Mouse (Mus musculus): ENCODE data around the gene Rfwd3. TPM values are rescaled to one million over a fixed set of nuclear protein-coding genes. Genes with fewer than 3 reads are reported as not detected.

The Rfwd3 gene
- 34.4 and 38.9 TPM in 2 replicates for polyA plus RNA-seq (2011; ENCODE audit: insufficient read depth, insufficient read length, low replicate concordance, missing spikeins)

- H3K4me1 ChIP-seq (ENCODE audit: control insufficient read depth, insufficient read depth, low read length): no peaks in the 10 kb centered on the region
- under 1% methylated on average over 67 of the region's 67 CpGs for WGBS
- peak within 1 kb of the TSS; percentile 93 for H3K4me3 ChIP-seq (replicated peaks; ENCODE audit: control insufficient read depth, low read depth, low read length)
- peak within 1 kb of the TSS; percentile 90 for H3K27ac ChIP-seq (ENCODE audit: control insufficient read depth, insufficient read depth, low read depth, low read length, poor library complexity)
- TF ChIP-seq POLR2A (IDR thresholded peaks at IDR 0.05; ENCODE audit: borderline replicate concordance, control insufficient read depth, low read depth, low read length) (peak; percentile 86; the same call in 1 of the 2 replicates), CTCF (IDR thresholded peaks at IDR 0.05; ENCODE audit: control insufficient read depth, insufficient read depth, low read length) (no peak)
Observed at GRCm38 (mm10) chr8:111299821-111300568, at the start of gene Rfwd3. Gene Rfwd3 (minus strand): TSS chr8:111300222.

GRCm38 (mm10) chr8:111343225-111343624, 43.2 kb upstream of the Rfwd3 start:
- no peak overlapping the region for H3K4me3 ChIP-seq (replicated peaks; ENCODE audit: control insufficient read depth, low read depth, low read length)
- under 1% methylated on average over 5 of the region's 5 CpGs for WGBS
- TF ChIP-seq CTCF (IDR thresholded peaks at IDR 0.05; ENCODE audit: control insufficient read depth, insufficient read depth, low read length) (peak; percentile 97), POLR2A (IDR thresholded peaks at IDR 0.05; ENCODE audit: borderline replicate concordance, control insufficient read depth, low read depth, low read length) (no peak)

GRCm38 (mm10) chr8:111340186-111340585, 40.2 kb upstream of the Rfwd3 start:
- 89% methylated on average over 3 of the region's 3 CpGs for WGBS
- H3K4me3 ChIP-seq (replicated peaks; ENCODE audit: control insufficient read depth, low read depth, low read length): no peak overlapping the region
- H3K4me1 ChIP-seq (ENCODE audit: control insufficient read depth, insufficient read depth, low read length): no peaks in the 10 kb centered on the region; the same call in 1 of the 2 replicates
- TF ChIP-seq POLR2A (IDR thresholded peaks at IDR 0.05; ENCODE audit: borderline replicate concordance, control insufficient read depth, low read depth, low read length) (no peak), CTCF (IDR thresholded peaks at IDR 0.05; ENCODE audit: control insufficient read depth, insufficient read depth, low read length) (no peak)
- H3K27ac ChIP-seq (ENCODE audit: control insufficient read depth, insufficient read depth, low read depth, low read length, poor library complexity): no peak overlapping the region

More at GRCm38 (mm10) chr8:111343225-111343624, 43.2 kb upstream of the Rfwd3 start:
- Histone ChIP-seq H3K27ac (ENCODE audit: control insufficient read depth, insufficient read depth, low read depth, low read length, poor library complexity) (no peak overlapping the region), H3K4me1 (ENCODE audit: control insufficient read depth, insufficient read depth, low read length) (no peaks in the 10 kb centered on the region; the same call in 1 of the 2 replicates)

- H3K4me3 ChIP-seq (replicated peaks; ENCODE audit: control insufficient read depth, low read depth, low read length): peak overlapping the region; percentile 85
- WGBS: 5% methylated on average over 12 of the region's 12 CpGs
- H3K4me1 ChIP-seq (ENCODE audit: control insufficient read depth, insufficient read depth, low read length): no peaks in the 10 kb centered on the region; the same call in 1 of the 2 replicates
- peak overlapping the region; percentile 23; the same call in 1 of the 2 replicates for H3K27ac ChIP-seq (ENCODE audit: control insufficient read depth, insufficient read depth, low read depth, low read length, poor library complexity)
- TF ChIP-seq CTCF (IDR thresholded peaks at IDR 0.05; ENCODE audit: control insufficient read depth, insufficient read depth, low read length) (no peak), POLR2A (IDR thresholded peaks at IDR 0.05; ENCODE audit: borderline replicate concordance, control insufficient read depth, low read depth, low read length) (no peak)
Observed at GRCm38 (mm10) chr8:111338370-111339208, 38.6 kb upstream of the Rfwd3 start.

- no peak for TF ChIP-seq POLR2A (IDR thresholded peaks at IDR 0.05; ENCODE audit: borderline replicate concordance, control insufficient read depth, low read depth, low read length)
- Histone ChIP-seq H3K4me3 (replicated peaks; ENCODE audit: control insufficient read depth, low read depth, low read length) (peak within 1 kb of the TSS; percentile 85), H3K27ac (ENCODE audit: control insufficient read depth, insufficient read depth, low read depth, low read length, poor library complexity) (peak within 1 kb of the TSS; percentile 35), H3K4me1 (ENCODE audit: control insufficient read depth, insufficient read depth, low read length) (no peaks in the 10 kb centered on the region; the same call in 1 of the 2 replicates)
- 1% methylated on average over 29 of the region's 29 CpGs for WGBS
Observed at GRCm38 (mm10) chr8:111337890-111338347, 37.9 kb upstream of the Rfwd3 start, which contains the start of gene Mlkl. Gene Mlkl (minus strand): TSS chr8:111338177.

- peak overlapping the region; percentile 35; the same call in 1 of the 2 replicates for H3K27ac ChIP-seq (ENCODE audit: control insufficient read depth, insufficient read depth, low read depth, low read length, poor library complexity)
- peak overlapping the region; percentile 85 for H3K4me3 ChIP-seq (replicated peaks; ENCODE audit: control insufficient read depth, low read depth, low read length)
- no peaks in the 10 kb centered on the region; the same call in 1 of the 2 replicates for H3K4me1 ChIP-seq (ENCODE audit: control insufficient read depth, insufficient read depth, low read length)
- 2% methylated on average over 17 of the region's 17 CpGs for WGBS
- TF ChIP-seq CTCF (IDR thresholded peaks at IDR 0.05; ENCODE audit: control insufficient read depth, insufficient read depth, low read length) (no peak), POLR2A (IDR thresholded peaks at IDR 0.05; ENCODE audit: borderline replicate concordance, control insufficient read depth, low read depth, low read length) (no peak)
Observed at GRCm38 (mm10) chr8:111337311-111337889, 37.4 kb upstream of the Rfwd3 start.

GRCm38 (mm10) chr8:111336692-111337091, 36.7 kb upstream of the Rfwd3 start:
- H3K4me3 ChIP-seq (replicated peaks; ENCODE audit: control insufficient read depth, low read depth, low read length): no peak overlapping the region
- no peak overlapping the region for H3K27ac ChIP-seq (ENCODE audit: control insufficient read depth, insufficient read depth, low read depth, low read length, poor library complexity)
- H3K4me1 ChIP-seq (ENCODE audit: control insufficient read depth, insufficient read depth, low read length): no peaks in the 10 kb centered on the region; the same call in 1 of the 2 replicates
- no peak for TF ChIP-seq CTCF (IDR thresholded peaks at IDR 0.05; ENCODE audit: control insufficient read depth, insufficient read depth, low read length)
- TF ChIP-seq POLR2A (IDR thresholded peaks at IDR 0.05; ENCODE audit: borderline replicate concordance, control insufficient read depth, low read depth, low read length): no peak
- 60% methylated on average over 4 of the region's 4 CpGs for WGBS

Measured in bone marrow, adult 2 months (tissue).